Mouse (Mus musculus) kidney, adult 2 months (tissue): ENCODE measurements at regions not wholly inside any gene's neighbourhood (a gene's known extent, or its start where the extent isn't known, plus 50 kb on each side); places are given as distances from the start of the nearest gene placed in this dataset.

ENCODE experiments used
- DNase-seq: peaks from one replicate; pipeline ENCODE4 v3.0.0; 2021
- H3K27ac ChIP-seq: fragments of 200-500 bp; 2 replicates; pipeline ENCODE4 v1.5.1; 2012; ENCODE audit warnings: low read depth, low read length, control low read depth, inconsistent platforms; ENCODE audit not compliant: insufficient read depth
- H3K27me3 ChIP-seq: fragments of 200-500 bp; replicated peaks from 2 replicates; pipeline ENCODE4 v1.6.1; 2012; ENCODE audit warnings: mild to moderate bottlenecking, moderate library complexity, low read length, inconsistent platforms; ENCODE audit not compliant: control insufficient read depth, insufficient read depth
- H3K36me3 ChIP-seq: fragments of 200-500 bp; 2 replicates; pipeline ENCODE4 v1.6.1; 2012; ENCODE audit warnings: mild to moderate bottlenecking, moderate library complexity, low read length, inconsistent platforms; ENCODE audit not compliant: control insufficient read depth, insufficient read depth
- H3K4me1 ChIP-seq: fragments of 200-500 bp; 2 replicates; pipeline ENCODE4 v1.6.1; 2011; ENCODE audit warnings: low read length; ENCODE audit not compliant: control insufficient read depth, insufficient read depth
- H3K4me3 ChIP-seq: fragments of 200-500 bp; 2 replicates; pipeline ENCODE4 v1.5.1; 2011; ENCODE audit warnings: mild to moderate bottlenecking, low read depth, low read length, control low read depth; ENCODE audit not compliant: insufficient read depth
- CTCF ChIP-seq: fragments of 200-500 bp; conservative IDR thresholded peaks from 2 replicates; pipeline ENCODE4 v1.5.1; 2011; ENCODE audit warnings: low read depth, mild to moderate bottlenecking, control low read depth, low read length, moderate library complexity, mixed read lengths; ENCODE audit not compliant: insufficient read depth, insufficient read length
- POLR2A ChIP-seq: fragments of 200-500 bp; IDR thresholded peaks from one replicate; pipeline ENCODE4 v1.6.1; 2011; ENCODE audit warnings: low read depth, low read length, control low read depth
- WGBS: fragments of 180-500 bp; shearing (Covaris S2); methylation state at CpG from one replicate; pipeline ENCODE4 v1.1.7; 2018; 5-methylcytosine and 5-hydroxymethylcytosine counted together

DNA sequence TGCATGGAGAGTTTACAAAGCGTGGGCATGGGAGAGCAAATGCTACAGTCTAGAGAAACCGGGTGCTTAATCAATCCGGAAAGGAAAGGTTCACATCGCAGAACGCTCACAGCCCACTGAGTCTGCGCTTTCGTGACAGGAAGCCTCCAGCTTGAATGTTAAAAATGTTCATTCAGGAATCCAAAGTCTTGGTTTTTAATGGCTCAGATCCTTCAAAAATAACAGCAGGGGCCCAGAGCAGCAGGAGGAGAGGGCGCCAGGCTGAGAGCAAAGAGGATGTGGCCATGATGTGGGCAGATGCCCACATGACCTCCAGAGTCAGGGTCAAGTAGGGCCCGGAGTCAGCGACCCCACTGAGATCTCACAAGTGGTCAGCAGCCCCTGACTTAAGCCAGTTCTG is 409.4 kb downstream of the Wdr11 start:
- no peaks in the 10 kb centered on the region for H3K36me3 ChIP-seq
- 62% methylated on average over 10 of the region's 10 CpGs for WGBS
- no peak for TF ChIP-seq POLR2A
- no peak for TF ChIP-seq CTCF
- no peak overlapping the region for H3K4me3 ChIP-seq
- H3K27ac ChIP-seq: no peak overlapping the region
- no peaks in the 10 kb centered on the region; the same call in 1 of the 2 replicates for H3K27me3 ChIP-seq
- H3K4me1 ChIP-seq: 0 out of 2 replicates have a peak, but pooled peaks cover 2% of the 10 kb centered on the region
- DNase-seq: no peak

DNA sequence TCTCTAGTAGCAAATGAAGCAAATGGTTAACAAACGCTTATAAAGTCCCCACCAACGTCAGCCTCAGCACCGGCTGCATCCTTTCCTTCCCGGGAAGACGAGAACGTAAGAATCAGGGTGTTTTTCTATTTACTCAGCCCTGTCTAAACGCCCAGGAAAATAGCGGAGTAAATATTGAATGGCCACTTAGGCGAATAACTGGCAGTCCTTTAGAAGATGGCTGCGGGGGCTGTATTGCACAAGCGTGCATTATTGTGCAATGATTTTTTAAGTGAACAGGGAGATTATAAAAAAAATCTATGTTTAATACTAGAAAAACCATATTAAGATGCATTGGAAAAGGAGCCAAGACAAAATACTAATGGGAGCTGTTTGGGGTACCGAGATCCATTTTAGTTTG is 410.3 kb downstream of the Wdr11 start:
- no peak for DNase-seq
- no peaks in the 10 kb centered on the region for H3K36me3 ChIP-seq
- no peak overlapping the region for H3K4me3 ChIP-seq
- TF ChIP-seq POLR2A (no peak), CTCF (no peak)
- H3K27ac ChIP-seq: no peak overlapping the region
- WGBS: 71% methylated on average over 12 of the region's 12 CpGs
- H3K4me1 ChIP-seq: 0 out of 2 replicates have a peak, but pooled peaks cover 2% of the 10 kb centered on the region
- H3K27me3 ChIP-seq: no peaks in the 10 kb centered on the region; the same call in 1 of the 2 replicates

DNA sequence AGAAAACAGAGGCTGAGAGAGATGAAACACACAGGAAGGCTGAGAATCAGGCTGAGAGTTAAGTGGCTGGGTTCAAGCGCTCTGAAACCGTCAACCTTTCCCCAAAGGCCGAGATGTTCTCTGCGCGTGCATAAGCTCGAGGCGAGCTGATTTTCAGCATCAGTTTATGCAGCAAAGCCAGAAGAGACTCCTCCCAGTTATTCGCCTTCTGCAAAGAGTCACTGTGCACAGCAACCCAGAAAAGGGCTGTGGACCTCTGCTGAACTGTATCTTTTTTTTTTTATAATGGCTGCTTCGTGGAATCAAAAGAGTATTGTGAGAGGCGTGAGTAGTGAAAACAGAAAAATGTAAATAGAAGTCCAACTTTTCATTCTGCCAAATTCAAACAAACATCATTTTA is 413.7 kb downstream of the Wdr11 start:
- DNase-seq: no peak
- Histone ChIP-seq H3K36me3 (no peaks in the 10 kb centered on the region), H3K27me3 (no peaks in the 10 kb centered on the region), H3K4me1 (0 out of 2 replicates have a peak, but pooled peaks cover 2% of the 10 kb centered on the region), H3K4me3 (no peak overlapping the region), H3K27ac (no peak overlapping the region)
- TF ChIP-seq CTCF (no peak), POLR2A (no peak)
- 82% methylated on average over 10 of the region's 10 CpGs for WGBS

DNA sequence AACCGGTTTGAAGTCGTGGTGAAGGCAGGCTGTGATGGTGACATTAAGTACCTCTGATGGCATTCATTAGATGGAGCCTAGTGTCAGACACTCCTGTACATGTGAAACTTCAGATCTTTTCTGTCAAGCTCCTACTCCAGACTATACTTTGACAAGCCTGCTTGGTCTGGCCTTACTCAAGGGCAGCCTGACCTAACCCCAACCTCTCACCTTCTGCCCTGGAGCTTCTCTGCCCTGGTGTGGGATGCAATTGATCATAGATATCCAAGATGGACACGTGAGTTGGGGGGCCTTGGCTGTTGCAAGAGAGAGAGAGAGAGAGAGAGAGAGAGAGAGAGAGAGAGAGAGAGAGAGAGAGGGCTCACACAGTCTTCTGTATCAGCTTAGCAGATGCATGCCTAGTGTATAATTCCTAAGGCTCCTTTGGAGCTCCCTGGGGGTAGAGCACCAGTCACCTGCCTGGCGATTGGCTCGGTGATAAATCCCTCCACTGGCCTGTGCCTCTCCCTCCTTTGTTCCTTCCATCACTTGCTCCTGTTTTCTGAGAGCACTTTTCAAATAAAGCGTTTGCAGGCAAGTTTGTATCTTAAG is 416.4 kb downstream of the Wdr11 start:
- TF ChIP-seq CTCF: no peak
- TF ChIP-seq POLR2A: no peak
- H3K36me3 ChIP-seq: no peaks in the 10 kb centered on the region
- WGBS: 64% methylated on average over 6 of the region's 6 CpGs
- no peak for DNase-seq
- no peak overlapping the region for H3K4me3 ChIP-seq
- no peak overlapping the region for H3K27ac ChIP-seq
- H3K27me3 ChIP-seq: no peaks in the 10 kb centered on the region
- 0 out of 2 replicates have a peak, but pooled peaks cover 2% of the 10 kb centered on the region for H3K4me1 ChIP-seq

DNA sequence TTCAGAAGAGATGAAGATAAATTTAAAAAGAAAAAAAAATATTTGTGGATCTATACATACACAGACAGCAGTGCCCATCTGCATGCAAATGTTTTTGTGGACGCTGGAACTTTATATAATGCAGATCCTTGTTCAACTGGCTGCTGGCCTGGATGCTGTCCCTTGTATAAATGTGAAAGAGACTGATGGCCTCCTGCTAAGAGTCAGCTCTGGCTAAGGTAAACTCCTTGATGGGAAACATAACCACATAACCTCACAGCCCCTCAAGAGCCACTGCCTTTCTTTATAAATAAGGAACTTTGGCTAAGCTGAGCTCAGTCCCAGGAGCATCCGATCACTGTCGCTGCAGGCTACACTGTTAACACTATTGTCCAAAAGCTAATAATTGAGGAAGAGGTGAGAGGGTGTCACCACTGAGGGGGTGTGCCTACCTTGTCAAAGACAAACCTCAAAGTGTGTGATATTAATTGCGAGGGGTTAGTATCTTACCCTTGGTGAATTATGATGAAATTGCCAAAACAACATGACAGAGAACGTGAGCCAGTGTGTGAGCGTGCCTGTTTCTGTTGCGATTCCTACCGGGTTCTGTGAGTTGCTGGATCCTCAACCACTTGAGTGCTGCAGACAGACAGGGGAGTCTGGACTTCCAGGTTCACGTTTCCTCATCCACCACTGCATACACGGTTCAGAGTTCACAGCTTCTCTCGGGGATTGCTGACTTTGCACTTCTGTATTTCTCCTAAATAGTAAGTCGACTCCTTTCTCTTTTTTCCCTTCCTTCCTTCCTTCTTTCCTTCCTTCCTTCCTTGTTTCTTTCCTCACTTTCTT is 417.1 kb downstream of the Wdr11 start:
- no peak overlapping the region for H3K27ac ChIP-seq
- H3K4me1 ChIP-seq: 0 out of 2 replicates have a peak, but pooled peaks cover 2% of the 10 kb centered on the region
- H3K27me3 ChIP-seq: no peaks in the 10 kb centered on the region
- WGBS: 63% methylated on average over 12 of the region's 12 CpGs
- H3K36me3 ChIP-seq: no peaks in the 10 kb centered on the region
- no peak for TF ChIP-seq POLR2A
- TF ChIP-seq CTCF: no peak
- H3K4me3 ChIP-seq: no peak overlapping the region
- DNase-seq: no peak

DNA sequence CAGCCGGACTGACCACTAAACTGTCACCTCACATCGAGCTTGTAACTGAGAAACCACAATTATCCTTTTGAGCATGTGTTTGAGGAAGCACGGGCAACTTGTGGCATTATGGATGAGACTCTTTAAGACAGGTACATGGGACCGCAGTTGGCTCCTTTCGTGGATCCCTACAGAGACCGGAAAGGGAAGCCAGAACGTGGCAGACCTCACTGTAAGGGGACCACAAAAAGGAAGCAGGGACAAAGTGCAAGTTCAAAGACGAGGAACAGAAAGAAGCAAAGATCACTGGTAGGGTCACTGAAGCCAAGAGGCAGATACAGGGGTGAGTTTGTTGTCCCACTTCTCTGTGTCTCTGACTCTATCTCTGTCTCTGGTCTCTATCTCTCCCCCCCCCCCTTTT is 420.4 kb downstream of the Wdr11 start:
- DNase-seq: no peak
- Histone ChIP-seq H3K27me3 (no peaks in the 10 kb centered on the region), H3K4me1 (no peaks in the 10 kb centered on the region), H3K36me3 (no peaks in the 10 kb centered on the region), H3K4me3 (no peak overlapping the region), H3K27ac (no peak overlapping the region)
- TF ChIP-seq POLR2A (no peak), CTCF (no peak)
- WGBS: 57% methylated on average over 8 of the region's 8 CpGs

DNA sequence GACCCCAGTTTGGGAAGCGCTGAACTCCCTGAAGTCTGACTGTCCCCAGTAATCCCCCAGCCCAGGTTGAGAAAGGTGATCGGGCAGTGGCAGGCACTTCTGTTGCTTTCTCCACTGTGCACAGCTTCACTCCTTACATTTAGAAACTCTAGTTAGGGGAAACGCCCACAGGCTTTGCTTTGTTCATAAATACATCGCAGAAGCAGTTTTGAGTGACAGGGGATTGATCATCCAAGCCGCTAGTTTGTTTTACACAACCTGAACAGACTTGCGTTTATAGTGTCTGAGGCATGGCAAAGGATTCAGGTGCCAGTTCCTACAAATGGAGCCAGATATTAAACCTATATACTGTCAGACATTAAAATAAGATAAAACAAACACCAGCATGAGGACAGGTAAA is 421.4 kb downstream of the Wdr11 start:
- no peak overlapping the region for H3K27ac ChIP-seq
- no peaks in the 10 kb centered on the region for H3K4me1 ChIP-seq
- no peaks in the 10 kb centered on the region for H3K36me3 ChIP-seq
- H3K4me3 ChIP-seq: no peak overlapping the region
- TF ChIP-seq CTCF (no peak), POLR2A (no peak)
- H3K27me3 ChIP-seq: no peaks in the 10 kb centered on the region
- no peak for DNase-seq
- WGBS: 92% methylated on average over 6 of the region's 6 CpGs
